In genomic region chr19:38253796-38254195, GRCm38 (mm10) we compare ENCODE assay signal across 8 mouse cellular contexts. TPM values are rescaled to one million over a fixed set of nuclear protein-coding genes. Genes with fewer than 3 reads are reported as not detected.
DNase-seq lines count a peak whose midpoint lies in the region; ATAC-seq lines count a peak whose summit lies in the region.

No protein-coding gene starts in this region.

- H3K4me2 ChIP-seq in intestine, embryonic 15.5 days (replicated peaks) = no peak overlapping the region
- no peak overlapping the region for H3K4me2 ChIP-seq in intestine, embryonic 16.5 days (ENCODE audit: low read depth, low read length)
- H3K4me2 ChIP-seq in forebrain, embryonic 13.5 days = no peak overlapping the region

- no peaks in the 10 kb centered on the region for H3K36me3 ChIP-seq in intestine, embryonic 15.5 days
- no peaks in the 10 kb centered on the region for H3K36me3 ChIP-seq in intestine, embryonic 16.5 days (ENCODE audit: control insufficient read depth, insufficient read depth, low read length)
- H3K36me3 ChIP-seq in splenic B cell, adult 2 months (ENCODE audit: control insufficient read depth, insufficient read depth, low read length, poor library complexity, severe bottlenecking) = no peaks in the 10 kb centered on the region
- H3K36me3 ChIP-seq in forebrain, embryonic 13.5 days (ENCODE audit: poor library complexity, severe bottlenecking) = no peaks in the 10 kb centered on the region

- DNase-seq in 416B (ENCODE audit: low read depth) = peak; percentile 73
- DNase-seq in Muller cell, postnatal 12 days (ENCODE audit: inconsistent ontology term) = peak; percentile 30
- peak; percentile 76 for DNase-seq in cerebellum, postnatal 10 days
- peak; percentile 59 for DNase-seq in kidney, adult 9 months
- DNase-seq in splenic B cell, adult 2 months (ENCODE audit: low read depth, low spot score) = peak; percentile 18

- H3K4me1 ChIP-seq in intestine, embryonic 15.5 days (replicated peaks) = no peaks in the 10 kb centered on the region
- no peaks in the 10 kb centered on the region for H3K4me1 ChIP-seq in intestine, embryonic 16.5 days (ENCODE audit: control insufficient read depth, insufficient read depth, low read length)
- H3K4me1 ChIP-seq in forebrain, embryonic 13.5 days = peaks cover 2% of the 10 kb centered on the region; the same call in 1 of the 2 replicates

- no peaks in the 10 kb centered on the region for H3K27me3 ChIP-seq in intestine, embryonic 15.5 days (replicated peaks)
- no peaks in the 10 kb centered on the region for H3K27me3 ChIP-seq in intestine, embryonic 16.5 days (replicated peaks; ENCODE audit: control insufficient read depth, insufficient read depth, low read length)
- no peaks in the 10 kb centered on the region for H3K27me3 ChIP-seq in splenic B cell, adult 2 months (ENCODE audit: control insufficient read depth, insufficient read depth, low read length, poor library complexity, severe bottlenecking)
- no peaks in the 10 kb centered on the region for H3K27me3 ChIP-seq in forebrain, embryonic 13.5 days

- no peak overlapping the region for H3K9ac ChIP-seq in intestine, embryonic 15.5 days
- H3K9ac ChIP-seq in intestine, embryonic 16.5 days (ENCODE audit: low read depth, low read length) = no peak overlapping the region
- H3K9ac ChIP-seq in forebrain, embryonic 13.5 days = no peak overlapping the region

- no peaks in the 10 kb centered on the region for H3K9me3 ChIP-seq in intestine, embryonic 15.5 days
- no peaks in the 10 kb centered on the region for H3K9me3 ChIP-seq in intestine, embryonic 16.5 days (ENCODE audit: control insufficient read depth, low read length)
- no peaks in the 10 kb centered on the region for H3K9me3 ChIP-seq in forebrain, embryonic 13.5 days (replicated peaks)

- ATAC-seq in intestine, embryonic 15.5 days = peak; percentile 70; the same call in 1 of the 2 replicates
- ATAC-seq in intestine, embryonic 16.5 days = no peak
- no peak; the same call in 1 of the 2 replicates for ATAC-seq in forebrain, embryonic 13.5 days

- no peak overlapping the region for H3K4me3 ChIP-seq in intestine, embryonic 15.5 days (replicated peaks)
- no peak overlapping the region for H3K4me3 ChIP-seq in intestine, embryonic 16.5 days (ENCODE audit: low read length)
- H3K4me3 ChIP-seq in forebrain, embryonic 13.5 days = no peak overlapping the region

- H3K27ac ChIP-seq in intestine, embryonic 15.5 days = no peak overlapping the region
- no peak overlapping the region for H3K27ac ChIP-seq in intestine, embryonic 16.5 days (ENCODE audit: low read length)
- H3K27ac ChIP-seq in forebrain, embryonic 13.5 days = no peak overlapping the region

- 60% methylated on average over 6 of the region's 6 CpGs for WGBS in intestine, embryonic 15.5 days
- WGBS in intestine, embryonic 16.5 days = 53% methylated on average over 6 of the region's 6 CpGs
- WGBS in forebrain, embryonic 13.5 days = 62% methylated on average over 6 of the region's 6 CpGs

RNA-seq across cellular contexts. Expression of gene Lgi1, which starts 10.5 kb away (rescaled TPM):
- polyA plus RNA-seq in intestine, embryonic 15.5 days (2015; fragmentation: Nextera tagmentation; extraction: Ambion mirVana) = 0.40 and 0.64 TPM in 2 replicates
- polyA plus RNA-seq in intestine, embryonic 16.5 days (2015; fragmentation: Nextera tagmentation; extraction: Ambion mirVana) = 0.46 and 0.51 TPM in 2 replicates
- 5.9 TPM in 2 replicates for polyA plus RNA-seq in forebrain, embryonic 13.5 days (2015; fragmentation: Nextera tagmentation; extraction: Ambion mirVana)

RNA-seq across cellular contexts. Expression of gene Fra10ac1, which starts 29.8 kb away (rescaled TPM):
- polyA plus RNA-seq in intestine, embryonic 15.5 days (2015; fragmentation: Nextera tagmentation; extraction: Ambion mirVana) = 32.5 and 34.9 TPM in 2 replicates
- 29.6 and 33.6 TPM in 2 replicates for polyA plus RNA-seq in intestine, embryonic 16.5 days (2015; fragmentation: Nextera tagmentation; extraction: Ambion mirVana)
- polyA plus RNA-seq in forebrain, embryonic 13.5 days (2015; fragmentation: Nextera tagmentation; extraction: Ambion mirVana) = 50.4 and 52.4 TPM in 2 replicates

Comparison
In these comparisons a context has a peak if more than half of its experiments do, and no peak if none do; other contexts are left out.
1. DNase-seq: peak in every context shown above with its lines; median percentile 76 in cerebellum, postnatal 10 days; 73 in 416B; 59 in kidney, adult 9 months; 30 in Muller cell, postnatal 12 days; 18 in splenic B cell, adult 2 months.